Mouse (Mus musculus) megakaryocyte, embryonic 14.5 days (primary cell): ENCODE results near the gene AC134908.4.

ENCODE experiments used
- FLI1 ChIP-seq: IDR thresholded peaks from 2 replicates; pipeline ENCODE4 v1.6.1; 2012; ENCODE audit warnings: low read length, inconsistent platforms, mixed read lengths
- GATA1 ChIP-seq: IDR thresholded peaks from 3 replicates; pipeline ENCODE4 v1.6.1; 2012; ENCODE audit warnings: mixed read lengths, low read length, inconsistent platforms, borderline replicate concordance

DNA sequence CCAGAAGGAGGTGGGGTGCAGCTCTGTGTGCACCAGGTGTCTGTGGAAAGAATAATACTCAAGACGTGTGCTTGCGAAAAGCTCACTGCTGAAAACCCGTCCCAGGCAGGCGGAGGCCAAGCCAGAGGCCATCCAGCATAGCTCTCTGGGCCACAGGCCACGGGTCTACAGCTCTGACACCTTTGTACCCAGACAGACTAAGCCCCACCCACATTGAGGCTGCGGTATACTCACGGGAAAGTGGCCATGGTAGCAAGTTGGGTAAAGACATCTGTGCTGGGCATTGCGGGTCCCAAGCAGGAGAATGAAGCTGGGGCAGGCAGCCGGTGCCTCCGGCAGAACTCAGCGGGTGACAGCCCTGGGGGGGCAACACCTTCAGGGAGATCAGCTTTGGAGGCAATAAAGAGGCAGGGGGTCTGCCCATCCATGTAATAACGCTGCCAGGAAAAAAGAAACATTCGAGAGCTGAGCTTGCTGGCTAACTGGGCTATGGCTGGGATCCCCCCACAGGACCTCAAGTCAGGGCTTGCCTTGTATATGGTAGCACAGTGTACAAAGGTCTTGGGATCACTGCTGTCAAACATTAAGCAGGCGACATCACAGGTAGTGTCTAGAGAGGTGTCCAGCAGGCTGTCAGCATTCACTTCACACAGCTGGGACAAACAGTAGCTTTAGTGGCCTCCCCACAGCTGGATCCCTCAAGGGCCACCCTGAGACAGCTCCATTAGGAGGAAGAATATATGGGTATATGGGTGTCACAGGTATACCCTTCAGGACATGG, 44.2 kb upstream of the AC134908.4 start:
- no peak for TF ChIP-seq GATA1
- no peak for TF ChIP-seq FLI1
